Mouse (Mus musculus) cerebellum, adult 11 months (tissue): ENCODE data around the gene Tsku.

Experiments used
- DNase-seq: peaks from one replicate; pipeline ENCODE4 v3.0.0; 2022

Gene Tsku

DNA sequence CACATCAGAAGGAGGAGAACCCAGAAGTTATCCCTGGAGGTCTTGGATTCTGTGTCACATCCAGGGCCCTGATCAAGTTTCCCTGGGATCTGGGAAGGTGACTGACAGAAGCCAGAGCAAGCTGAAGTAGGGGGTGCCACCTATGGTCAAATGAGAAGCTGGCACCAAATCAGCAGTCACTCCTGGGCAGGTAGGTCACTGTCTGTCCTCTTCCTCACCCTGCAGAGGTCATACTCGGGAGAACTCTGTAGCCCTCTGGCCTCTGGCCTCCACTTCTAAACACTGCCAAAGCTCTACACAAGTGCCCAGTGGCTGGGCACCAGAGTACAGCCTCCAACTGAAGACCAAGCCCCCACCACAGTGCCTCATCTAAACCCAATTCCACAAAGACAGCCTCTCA, 3.1 kb downstream of the Tsku start:
- DNase-seq: no peak

DNA sequence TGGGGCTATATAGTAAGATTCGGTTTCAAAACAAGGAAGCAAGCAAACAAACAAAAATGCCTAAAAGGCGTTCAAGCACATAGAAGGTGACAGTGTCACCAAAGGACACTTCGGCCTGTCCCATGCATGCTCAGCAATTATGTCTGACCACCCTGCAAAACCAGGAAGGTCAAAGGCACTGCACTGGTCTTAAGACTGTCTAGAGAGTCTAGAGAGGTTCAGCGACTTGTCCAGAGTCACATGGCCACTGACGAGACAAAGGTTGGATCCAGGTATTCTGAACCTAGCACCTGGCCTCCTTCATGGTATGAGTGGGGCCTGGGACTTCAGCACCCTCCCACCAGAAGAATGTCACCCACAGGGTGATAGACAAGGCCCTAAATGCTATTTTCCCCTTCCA, 3.8 kb downstream of the Tsku start:
- no peak for DNase-seq

DNA sequence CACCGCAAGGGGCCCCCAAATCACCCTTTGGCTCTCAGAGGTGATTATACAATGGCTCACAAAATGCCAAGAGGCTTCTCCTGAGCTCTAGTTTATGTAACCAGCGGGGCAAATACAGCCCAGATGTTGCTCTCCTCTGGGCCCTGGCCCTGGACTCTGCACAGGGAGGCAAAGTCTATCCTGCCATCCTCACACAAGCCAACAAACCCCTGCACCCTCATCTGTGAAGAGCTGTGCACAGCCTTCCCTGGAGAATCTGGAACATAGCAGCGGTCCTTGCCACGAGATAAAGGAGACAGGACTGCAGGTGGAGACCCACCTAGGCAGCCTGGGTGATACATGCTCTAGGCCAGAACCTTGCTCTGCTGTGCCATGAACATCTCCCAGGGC, 6.2 kb downstream of the Tsku start:
- no peak for DNase-seq

DNA sequence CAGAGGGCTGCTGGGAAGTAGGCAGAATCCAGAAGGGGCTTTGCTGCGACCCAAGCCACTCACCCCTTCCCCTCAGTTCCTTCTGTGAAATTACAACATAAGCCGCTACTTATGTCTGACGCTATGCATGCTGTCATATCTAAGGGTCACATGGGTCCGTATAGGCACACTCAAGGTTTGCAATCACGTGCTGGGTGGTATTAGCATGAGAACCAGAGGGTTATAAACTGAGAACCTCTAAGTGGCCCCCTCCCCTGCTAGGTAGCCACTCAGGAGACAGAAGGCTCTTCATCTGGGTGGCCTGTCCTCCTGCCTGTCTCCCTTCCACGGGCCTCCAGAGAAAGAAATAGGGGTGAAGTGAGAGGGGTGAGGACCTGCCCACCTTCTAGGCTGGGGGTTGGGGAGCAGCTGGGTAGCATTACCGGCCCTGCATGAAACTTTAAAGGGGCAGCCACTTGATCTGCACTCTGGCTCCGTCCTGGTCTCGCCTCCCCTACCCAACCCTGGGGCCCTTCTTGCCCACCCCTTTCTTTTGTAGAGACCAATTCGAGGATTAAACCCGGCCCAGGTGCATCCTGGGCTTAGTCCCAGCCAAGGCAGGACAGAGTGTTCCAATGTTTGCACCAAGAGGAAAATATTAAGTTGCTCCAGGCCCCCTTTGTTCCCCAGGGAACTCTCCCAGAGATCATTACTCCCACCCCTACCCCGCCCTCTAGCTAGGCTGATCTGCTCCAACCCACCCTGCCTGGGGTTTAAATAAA, 6.8 kb downstream of the Tsku start:
- DNase-seq: no peak

DNA sequence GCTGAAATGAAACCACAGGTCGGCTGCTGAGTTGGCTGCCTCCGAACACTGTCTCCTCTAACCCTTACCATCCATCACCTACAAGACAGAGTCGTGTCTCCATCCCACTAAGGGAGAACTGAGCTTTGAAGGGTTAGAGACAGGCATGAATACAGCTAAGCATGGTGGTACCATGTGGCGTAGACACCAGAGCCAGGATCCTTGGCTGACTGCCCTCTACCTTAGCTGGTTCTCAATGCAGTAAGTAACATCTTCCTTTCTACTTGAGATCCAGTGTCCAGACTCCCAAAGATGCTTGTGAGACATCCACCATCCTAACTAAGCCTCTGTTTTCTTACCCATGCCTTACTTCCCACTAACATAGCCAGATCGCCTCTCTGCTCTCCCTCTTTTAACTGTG, 7.5 kb downstream of the Tsku start:
- DNase-seq: no peak

DNA sequence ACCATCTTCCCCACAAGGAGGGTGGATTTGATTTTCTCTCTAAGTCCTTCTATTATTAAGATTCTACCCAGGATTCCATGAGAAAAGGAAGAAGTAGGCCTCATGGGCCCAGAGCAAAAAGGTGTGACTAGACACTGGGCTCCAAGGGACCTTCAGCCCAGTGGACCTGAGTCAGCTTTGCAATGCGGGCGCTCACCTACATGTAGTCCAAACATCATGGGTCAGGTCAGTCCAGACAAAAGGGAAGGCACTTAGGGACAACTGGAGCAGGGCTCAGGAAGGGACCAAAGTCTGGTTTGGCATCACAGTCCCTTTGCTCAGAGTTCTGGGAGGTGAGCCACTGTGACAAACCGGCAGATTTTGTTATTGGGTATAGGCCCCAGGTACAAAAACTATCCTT, 9.6 kb downstream of the Tsku start:
- no peak for DNase-seq

DNA sequence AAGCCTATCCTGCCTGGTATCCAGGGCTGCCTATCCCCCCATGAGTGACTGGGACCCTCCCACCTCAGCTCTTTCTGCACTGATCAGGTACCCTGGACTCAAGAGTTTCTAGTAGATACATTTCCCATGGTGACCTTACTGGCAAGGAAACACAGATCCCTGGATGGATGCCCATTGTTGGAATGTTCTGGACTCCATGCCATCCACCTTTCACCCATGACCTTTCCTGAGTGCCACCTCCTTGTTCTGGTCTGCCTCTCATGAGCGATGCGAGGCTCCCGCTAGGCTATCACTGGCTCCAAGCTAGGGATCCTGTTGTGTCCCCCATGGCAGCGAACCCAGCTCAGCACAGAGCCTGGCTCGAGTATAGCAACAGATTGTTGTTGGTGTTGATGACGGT, 11.3 kb downstream of the Tsku start:
- DNase-seq: no peak

DNA sequence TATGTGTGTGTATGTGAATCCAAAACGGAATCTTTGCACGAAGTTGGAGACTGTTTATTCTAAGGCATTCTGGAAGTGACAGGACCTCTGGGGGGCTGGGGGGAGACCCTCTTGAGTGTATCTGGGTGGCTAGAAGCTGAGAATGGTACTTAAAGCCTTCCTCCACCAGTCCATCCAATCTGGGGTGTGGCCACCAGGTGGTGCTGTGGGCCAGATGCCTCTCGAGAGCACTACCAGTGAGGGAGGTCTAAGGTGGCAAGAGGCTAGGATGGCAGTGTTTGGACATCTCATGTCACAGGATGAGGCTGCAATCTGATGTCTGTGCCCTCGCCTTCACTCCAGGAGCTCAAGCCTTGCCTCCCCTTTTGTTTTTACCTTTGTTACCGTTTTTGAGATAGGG, 12.0 kb downstream of the Tsku start:
- DNase-seq: peak; percentile 77

DNA sequence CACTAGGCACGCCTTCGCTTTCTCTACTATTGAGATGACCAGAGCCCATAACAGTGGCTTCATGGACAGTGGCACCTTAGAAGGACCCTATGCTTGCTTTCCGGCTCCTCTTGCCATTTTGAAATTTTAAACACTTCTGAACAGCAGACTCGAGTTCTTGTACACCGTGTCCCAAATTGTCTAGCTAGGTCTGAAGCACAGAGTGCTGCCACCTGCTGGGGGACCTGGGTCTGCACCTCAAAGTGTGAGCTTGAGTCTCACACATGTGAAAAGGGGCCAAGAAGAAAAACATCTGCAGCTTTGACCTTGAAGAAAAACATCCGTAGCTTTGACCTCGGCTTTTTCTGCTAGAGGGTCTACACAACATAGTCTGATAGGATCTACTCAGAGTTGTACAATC, 13.1 kb downstream of the Tsku start:
- DNase-seq: peak; percentile 28

DNA sequence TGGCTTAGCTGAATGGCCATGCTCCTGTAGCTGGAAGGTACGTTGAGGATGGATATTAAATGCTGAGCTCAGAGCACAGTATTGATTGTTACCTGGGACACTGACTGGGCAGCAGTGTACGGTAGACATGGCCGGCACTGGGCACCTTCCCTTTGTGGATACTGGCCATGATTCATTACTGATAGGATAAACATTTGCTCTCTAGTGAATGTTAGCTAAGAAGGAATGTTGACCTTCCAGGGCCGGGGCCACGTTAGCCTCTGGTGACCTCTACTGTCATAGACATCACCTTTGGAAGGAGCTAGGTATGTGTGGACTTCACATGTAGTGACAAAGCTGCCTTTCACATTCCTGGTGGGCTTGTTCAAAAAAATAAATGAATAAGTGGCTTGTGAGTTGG, 13.7 kb downstream of the Tsku start:
- DNase-seq: no peak

DNA sequence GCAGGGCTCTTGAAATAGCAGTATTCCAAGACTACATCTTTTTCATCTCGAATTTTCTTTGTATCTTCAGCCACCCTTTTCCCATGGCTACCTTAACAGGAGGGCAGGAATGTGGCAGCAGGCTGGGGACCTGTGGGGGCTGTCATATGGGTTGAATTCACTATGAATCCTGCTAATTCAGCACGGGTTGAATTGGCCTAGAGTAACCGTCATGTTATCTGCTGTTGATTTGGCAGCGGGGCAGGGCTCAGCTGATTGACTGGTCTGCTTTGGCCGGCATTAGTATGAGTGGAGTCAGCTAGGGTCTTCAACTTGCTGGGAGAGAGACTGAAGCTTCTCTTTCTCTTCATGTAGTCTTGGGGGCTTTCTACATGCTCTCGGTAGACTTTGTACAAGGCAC, 16.1 kb downstream of the Tsku start:
- no peak for DNase-seq

DNA sequence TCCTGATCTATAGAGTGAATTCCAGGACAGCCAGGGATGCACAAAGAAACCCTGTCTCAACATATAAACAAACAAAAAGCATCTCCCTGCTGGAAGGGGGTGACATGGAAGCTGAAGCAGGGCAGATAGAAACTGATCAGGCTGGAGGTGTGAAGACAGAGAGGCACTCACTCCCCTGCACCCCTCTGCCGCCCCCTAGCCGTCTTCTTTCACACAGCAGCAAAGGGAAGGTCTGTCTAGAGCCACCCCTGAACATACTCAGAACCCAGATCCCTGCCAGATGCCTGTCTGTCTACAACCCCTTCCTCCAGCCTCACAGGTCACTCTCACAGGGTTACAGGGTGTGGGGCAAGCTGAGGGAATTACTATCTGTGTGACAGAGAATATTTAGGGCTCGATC, 16.8 kb downstream of the Tsku start:
- no peak for DNase-seq

DNA sequence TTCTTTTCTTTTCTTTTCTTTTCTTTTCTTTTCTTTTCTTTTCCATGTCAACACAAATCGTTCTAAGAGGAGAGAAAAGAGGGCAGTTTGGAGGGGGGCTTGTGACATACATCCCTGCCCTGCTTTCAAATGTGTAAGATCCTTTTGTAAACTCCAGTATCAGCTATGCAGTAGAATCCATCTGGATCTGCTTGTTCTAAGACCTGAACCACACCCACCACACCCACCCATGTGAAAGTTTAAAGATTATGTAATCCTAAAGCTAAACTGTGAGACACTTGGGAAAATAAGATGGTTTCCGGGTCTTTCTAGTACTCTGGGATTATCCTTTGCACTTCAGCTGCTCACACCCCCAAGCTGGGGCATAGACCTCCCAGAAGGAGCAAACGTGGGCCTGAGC, 18.9 kb downstream of the Tsku start:
- DNase-seq: no peak

DNA sequence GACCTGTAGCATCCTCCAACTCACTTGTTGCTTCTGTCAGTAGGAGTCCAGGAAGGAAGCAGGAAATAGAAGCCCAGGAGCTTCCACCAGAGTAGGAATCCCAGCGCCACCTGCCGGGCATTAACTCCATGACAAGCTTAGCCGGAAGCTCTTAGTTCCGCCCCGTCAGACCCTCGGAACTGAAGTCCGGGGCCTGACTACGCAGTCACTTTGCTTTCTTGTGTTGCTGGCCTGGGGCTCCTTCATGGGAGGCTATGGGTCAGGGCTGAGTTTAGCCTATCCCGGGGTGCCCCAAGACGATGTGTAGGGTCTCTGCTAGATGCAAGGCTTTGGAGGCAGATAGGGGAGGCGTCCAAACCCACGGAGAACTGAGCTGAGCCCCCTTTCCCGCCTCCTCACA, 19.7 kb downstream of the Tsku start:
- peak; percentile 45 for DNase-seq

DNA sequence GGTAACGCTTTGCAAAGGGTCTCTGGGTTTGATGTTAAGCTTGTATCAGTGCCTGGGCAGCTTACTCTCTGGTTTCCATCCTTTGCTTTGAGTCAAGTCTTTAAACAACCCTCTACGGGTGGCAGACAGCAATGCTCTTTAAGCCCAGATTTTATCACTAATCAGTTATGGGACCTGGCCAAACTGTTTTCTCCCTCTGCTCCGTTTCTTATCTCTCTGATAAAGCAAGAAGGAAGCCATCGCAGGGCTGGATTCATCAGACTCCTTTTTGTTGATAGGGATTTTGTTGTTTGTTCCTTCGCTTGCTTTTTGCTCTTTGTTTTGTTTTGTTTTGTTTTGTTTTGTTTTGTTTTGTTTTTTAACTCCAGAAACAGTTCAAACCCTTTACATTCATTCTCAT, 20.8 kb downstream of the Tsku start:
- DNase-seq: no peak

DNA sequence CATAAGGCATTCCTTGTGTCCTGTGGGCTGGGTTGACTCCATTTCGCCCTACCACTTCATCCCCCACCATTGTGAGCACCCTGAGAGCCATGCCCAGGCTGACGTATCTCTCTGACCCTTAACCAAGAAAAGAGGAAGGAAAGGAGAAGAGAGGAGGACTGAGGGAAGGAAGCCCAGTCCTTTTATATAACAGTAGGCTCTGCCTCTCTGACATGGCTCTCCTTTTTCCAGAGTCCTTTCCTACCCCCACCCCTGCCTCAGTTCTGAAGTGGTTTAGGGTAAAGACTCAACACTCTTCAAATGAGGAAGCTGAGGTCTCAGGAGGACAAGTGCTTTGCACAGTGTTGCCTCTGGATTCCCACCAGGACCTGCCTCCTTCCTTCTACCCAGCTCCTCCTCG, 27.1 kb downstream of the Tsku start:
- no peak for DNase-seq

DNA sequence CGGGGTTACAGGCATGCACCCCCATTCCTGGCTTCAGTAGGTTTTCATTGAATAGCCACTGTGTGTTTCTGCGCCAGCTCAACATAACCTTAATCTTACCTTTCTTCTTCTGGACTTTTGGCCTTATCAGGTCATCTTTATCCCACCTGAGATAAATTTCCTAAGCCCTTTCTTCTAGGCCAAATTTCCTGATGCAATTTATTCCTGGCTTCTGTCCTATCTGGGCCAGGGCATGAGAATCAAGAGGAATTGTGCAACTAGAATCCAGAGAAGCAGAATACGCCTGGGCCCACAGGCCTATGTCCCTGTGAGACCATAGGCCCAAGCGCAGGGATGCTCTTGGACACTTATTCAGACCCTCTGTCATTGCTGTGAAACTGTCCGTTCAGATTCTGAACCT, 27.6 kb downstream of the Tsku start:
- no peak for DNase-seq

DNA sequence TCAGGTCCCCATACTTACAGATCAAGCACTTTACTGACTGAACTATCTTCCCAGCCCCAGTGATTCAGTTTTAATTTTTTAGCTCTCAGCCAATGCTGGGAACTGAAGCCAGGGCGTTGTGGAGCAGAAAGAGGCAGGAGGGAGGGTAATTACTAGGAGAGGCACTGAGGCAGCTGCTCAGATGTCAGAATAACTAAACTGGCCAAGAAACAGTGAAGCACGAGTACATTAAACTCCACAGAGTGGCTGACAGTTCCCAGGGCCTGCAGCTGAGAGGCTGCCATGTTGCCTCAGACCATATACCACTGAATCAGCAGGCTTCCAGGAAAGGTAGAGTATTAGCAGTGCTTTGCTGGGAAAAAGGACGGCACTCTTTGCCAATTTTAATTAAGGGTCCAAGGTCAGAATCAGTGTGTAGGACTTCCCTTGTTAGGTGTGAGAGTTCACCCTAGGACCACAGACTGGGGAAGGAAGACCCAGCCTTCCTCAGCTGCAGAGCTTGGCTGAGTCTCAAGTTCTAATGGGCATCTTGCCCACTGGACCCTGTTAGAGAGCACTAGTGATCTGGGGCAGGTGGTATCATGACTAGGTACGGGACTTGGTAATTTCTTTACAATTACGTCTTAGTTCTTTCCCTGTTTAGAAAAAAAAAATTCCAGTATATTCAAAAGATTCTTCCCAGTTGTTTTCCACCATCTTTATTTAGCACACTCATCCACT, 28.3 kb downstream of the Tsku start:
- no peak for DNase-seq

DNA sequence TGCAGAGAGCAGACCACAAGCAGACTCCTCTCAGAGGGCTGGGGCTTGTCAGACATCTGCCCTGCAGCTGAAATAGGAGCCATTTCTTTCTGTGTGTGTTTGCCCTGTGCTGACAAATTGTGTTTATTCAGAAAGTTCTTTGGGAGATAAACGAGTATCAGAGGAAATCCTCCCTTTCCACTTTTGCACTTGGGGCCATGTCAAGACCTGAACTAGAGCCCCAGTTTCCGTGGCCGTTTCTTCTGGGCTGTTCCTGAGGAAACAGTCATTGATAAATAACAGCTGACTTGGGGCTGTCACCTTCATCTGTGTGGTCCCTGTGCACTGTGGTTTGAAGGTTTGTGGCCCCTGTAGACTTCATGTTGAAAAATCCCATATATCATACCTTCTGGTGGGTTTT, 29.2 kb downstream of the Tsku start:
- DNase-seq: no peak

DNA sequence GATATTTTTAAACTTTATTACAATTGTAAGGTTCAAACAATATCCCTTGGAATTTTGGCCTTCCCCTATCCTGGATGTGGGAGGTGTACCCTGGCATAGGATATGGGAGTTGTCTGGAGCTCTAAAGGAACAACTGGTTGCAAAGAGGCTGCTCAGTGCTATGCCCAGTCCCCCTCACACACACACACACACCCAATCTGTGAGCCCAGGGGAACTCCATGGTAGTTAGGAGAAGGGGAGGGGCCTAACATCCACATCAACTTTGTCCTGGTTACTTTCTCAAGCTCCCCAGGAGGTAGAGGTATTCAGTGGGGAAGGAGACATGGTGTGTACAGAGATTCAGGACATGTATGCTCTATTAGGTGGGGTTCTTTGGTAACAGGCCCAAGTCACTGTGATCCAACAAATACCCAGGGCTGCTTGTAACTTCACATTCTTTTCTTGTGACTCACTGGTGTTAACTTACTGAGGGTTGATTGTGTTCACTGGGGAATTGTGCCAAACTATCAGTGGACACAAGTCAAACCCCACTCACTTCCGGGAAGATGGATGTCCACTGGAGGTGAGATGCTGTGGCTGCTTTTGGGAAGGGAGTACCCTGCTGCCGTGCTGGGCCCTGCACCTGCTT, 30.6 kb downstream of the Tsku start:
- DNase-seq: no peak

DNA sequence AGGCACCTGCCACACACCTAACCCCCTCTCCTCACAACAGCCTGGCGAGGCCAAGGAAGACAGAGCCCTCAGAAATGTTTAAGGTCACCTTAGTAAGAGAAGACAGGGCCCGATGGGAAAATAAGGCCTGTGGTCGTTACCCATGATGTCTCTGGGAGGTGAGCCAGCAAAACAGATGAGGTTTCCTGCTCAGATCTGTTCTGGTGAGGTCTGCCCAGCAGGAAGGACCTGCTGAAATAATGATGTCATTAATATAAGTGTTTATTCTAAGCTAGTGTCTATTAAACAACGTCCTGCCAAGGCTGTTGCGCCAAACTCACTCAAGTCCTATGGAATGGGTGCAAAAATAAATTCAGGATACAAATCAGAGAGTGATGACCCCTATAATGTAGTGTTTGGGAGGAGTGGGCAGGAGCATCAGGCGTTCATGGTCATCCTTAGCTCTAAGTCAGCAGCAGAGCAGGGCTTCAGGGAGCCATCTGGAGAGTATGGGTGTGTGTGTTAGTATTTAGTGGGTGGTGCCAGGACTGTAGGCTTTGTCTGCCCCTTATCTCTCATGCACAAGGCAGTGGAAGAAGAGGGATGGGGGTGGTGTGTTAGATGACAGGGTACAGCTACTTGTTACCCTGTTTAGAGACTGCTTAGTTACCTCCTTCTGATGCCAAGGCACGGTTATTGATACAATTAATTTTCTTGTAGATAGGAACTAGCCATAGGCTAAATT, 31.3 kb downstream of the Tsku start:
- DNase-seq: no peak

DNA sequence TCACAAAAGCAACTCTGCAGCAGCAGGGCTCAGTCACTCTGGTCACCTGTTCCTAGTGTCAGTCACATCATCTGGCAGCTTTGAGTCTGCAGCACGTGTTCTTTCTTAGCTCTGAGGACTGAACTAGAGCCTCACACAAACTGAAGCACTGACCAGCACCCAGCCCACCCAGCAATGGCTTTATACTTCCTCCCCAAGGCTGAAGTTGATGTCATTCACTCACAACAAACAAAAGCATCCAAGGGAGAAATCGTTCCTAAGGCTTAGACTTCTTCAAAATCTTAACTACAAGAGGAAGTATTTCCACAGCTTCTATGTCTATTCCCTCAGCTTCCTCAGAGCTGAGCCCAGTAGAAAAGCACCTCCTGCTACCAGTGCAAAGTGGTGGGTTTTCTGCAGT, 32.8 kb downstream of the Tsku start:
- DNase-seq: no peak

DNA sequence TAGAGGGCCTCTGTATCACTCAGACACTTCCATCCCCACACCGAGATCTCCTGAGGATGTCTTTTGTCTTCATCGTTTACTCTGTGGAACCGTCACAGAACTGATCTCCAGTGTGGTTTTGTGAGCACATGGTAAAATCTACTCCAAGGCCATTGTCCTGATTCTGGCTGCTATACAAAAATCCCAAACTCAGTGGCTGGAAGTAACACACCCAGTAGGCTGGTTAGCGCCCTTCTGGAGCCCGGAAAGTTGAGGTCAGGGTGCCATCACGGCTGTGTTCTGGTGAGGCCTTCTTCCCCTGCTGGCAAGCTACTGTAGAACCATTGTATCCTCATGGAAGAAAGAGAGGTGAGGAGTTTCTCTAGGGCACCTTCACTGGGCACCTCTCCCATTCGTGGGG, 35.1 kb downstream of the Tsku start:
- no peak for DNase-seq

DNA sequence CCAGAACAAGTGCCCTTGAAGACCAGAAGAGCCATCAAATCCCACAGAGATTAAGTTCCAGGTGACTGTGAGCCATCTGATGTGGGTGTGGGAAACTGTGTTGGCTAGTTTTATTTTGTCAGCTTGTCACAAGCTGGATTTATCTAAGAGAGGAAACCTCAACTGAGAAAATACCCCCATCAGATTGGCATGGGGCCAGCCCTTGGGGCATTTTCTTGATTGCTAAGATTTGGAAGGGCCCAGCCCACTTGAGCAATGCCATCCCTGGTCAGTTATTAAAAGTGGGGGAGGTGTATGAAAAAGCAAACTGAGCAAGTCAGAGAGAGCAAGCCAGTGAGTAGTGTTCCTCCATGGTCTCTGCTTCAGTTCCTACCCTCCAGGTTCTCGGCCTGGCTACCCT, 36.9 kb downstream of the Tsku start:
- no peak for DNase-seq
